Mouse (Mus musculus) thymus, postnatal 25 days (tissue): ENCODE measurements around the gene Gm6793.

ENCODE experiments used
- DNase-seq: peaks from one replicate; pipeline ENCODE4 v3.0.0; 2022

Gene Gm6793

GRCm38 (mm10) chr8:112014936-112015335, at the start of gene Gm6793:
TSS of gene Gm6793 (minus strand) at chr8:112015036.
- no peak for DNase-seq

GRCm38 (mm10) chr8:112061372-112061771, 46.5 kb upstream of the Gm6793 start:
- DNase-seq = no peak

DNA sequence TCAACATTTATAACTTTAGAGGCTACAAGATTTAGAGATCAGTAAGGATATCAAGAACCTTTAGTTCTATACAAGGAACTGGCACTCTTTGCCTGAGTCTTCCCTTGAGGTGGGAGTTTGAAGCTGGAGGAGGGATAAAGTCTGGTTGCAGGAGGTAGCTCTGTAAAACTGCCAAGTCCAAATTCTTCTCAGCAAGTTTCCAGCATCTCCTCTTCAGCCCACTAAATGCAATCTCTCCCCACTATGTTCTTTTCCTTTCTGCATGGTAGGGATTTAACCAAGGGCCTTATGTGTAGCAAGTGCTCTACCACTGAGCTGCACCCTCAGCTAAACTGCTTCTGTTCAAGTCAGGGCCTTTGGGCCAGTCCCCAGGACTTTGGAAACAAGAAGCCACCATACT, 39.6 kb upstream of the Gm6793 start:
- DNase-seq = no peak

DNA sequence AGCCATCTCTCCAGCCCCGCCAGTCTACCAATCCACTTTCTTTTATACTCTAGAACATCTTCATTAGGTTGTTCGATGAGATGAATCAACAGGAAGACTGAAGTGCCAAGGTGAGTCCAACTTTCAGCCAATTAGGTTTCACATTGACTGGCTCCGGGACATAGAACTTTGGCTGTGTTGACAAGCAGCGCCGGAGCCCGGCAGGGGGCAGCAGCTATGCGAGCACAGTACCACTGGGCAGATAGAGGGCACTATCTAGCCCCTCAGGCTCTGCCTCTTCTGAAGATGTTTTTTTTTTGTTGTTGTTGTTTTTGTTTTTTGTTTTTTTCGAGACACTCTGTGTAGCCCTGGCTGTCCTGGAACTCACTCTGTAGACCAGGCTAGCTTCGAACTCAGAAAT, 36.7 kb upstream of the Gm6793 start:
- DNase-seq = no peak

- DNase-seq = no peak
These were observed 35.1 kb upstream of the Gm6793 start for GRCm38 (mm10) chr8:112049984-112050383.

- no peak for DNase-seq
These were observed 33.5 kb upstream of the Gm6793 start for GRCm38 (mm10) chr8:112048293-112048692.

DNA sequence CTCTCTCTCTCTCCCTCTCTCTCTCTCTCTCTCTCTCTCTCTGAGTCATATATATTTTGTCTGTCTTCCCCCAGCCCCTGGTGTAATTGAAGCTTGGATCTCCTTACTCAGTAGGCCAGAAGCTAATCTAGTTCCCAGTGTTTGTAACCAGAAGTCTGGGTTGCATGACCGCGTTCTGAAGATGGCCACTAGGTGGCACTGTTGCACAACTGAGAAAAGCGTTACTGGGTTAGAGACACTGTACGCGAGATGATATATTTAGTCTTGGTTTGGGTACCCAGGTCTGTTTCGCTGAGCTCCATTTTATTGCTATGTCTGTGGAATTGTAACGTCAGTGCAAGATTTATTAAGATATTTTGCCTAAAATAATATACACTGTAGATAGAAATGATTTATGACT, 31.1 kb upstream of the Gm6793 start:
- DNase-seq = peak; percentile 76

DNA sequence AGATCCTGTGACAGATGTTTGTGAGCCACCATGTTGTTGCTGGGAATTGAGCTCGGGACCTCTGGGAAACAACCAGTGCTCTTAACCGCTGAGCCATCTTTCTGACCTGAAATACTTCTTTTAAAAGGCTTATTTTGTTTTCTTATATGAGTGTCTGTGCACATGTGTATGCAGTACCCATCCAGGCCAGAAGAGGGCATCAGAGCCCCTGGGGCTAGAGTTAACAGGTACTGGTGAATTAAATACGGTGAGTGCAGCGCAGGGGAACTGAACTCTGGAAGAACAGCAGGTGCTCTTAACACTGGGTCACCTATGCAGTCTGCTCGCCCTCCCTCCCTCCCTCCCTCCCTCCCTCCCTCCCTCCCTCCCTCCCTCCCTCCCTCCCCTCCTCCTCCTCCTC, 30.3 kb upstream of the Gm6793 start:
- peak; percentile 4 for DNase-seq

- DNase-seq = no peak
These were observed 22.7 kb upstream of the Gm6793 start for GRCm38 (mm10) chr8:112037521-112037920.

DNA sequence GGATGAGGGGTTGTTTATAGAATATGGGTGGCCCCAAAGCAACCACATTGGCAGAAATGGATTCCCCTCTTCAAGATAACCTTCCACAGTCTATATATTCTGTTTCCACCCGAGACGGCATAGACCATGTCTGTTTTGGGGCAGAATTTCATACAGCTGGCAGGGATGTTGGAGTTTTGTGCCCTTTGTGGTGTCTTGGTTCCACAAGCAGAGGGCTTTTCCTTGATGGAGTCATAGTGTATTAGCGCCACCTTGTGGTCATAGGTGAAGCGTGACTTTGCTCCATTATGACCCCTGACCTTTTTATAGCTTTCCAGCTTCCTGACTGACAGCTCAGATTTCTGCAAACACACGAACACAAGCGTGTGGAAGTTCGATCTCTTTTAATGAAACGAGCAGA, 19.8 kb upstream of the Gm6793 start:
- peak; percentile 27 for DNase-seq

DNA sequence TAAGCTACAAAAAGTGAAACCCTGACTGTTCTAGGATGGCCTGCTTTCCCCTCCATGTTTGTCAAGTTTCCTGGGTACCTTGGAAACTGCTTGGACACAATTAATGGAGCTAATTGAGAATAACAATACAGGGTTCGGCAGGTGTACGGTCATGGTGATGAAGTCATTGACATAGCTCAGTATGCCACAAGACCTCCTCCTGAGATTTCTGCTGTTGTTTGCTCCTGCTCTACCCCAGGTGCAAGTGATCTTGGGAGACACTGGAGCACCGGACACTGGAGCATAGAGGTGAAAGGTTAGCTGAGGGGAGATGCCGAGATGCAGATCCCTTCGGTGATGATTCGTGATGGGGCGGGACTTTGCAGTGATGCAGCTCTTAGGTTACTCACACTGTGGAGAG, 18.2 kb upstream of the Gm6793 start:
- DNase-seq = no peak

DNA sequence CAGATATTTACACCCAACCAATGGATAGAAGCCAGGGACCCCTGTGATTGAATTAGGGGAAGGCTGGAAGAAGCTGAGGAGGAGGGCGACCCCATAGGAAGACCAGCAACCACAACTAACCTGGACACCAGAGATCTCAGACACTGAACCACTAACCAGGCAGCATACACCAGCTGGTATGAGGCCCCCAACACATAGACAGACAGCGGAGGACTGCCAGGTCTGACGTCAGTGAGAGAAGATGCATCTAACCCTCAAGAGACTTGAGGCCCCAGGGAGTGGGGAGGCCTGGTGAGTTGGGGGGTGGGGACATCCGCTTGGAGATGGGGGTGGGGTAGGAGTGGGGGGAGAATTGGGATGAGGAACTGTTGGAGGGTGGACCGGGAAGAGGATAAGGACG, 15.8 kb upstream of the Gm6793 start:
- DNase-seq = no peak

GRCm38 (mm10) chr8:112029455-112029854, 14.6 kb upstream of the Gm6793 start:
- DNase-seq = no peak

DNA sequence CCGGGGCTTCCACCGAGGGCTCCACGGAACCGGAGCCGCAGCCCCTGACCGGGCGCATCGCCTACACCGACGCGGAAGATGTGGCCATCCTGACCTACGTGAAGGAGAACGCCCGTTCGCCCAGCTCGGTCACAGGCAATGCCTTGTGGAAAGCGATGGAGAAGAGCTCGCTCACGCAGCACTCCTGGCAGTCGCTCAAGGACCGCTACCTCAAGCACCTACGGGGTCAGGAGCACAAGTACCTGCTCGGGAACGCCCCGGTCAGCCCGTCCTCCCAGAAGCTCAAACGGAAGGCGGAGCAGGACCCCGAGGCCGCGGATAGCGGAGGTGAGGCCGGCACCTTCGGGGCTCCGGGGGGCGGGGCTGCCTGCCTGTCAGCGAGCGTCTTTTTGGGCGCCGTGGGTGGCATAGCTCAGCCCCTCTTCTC, 3.0 kb downstream of the Gm6793 start:
- peak; percentile 55 for DNase-seq

DNA sequence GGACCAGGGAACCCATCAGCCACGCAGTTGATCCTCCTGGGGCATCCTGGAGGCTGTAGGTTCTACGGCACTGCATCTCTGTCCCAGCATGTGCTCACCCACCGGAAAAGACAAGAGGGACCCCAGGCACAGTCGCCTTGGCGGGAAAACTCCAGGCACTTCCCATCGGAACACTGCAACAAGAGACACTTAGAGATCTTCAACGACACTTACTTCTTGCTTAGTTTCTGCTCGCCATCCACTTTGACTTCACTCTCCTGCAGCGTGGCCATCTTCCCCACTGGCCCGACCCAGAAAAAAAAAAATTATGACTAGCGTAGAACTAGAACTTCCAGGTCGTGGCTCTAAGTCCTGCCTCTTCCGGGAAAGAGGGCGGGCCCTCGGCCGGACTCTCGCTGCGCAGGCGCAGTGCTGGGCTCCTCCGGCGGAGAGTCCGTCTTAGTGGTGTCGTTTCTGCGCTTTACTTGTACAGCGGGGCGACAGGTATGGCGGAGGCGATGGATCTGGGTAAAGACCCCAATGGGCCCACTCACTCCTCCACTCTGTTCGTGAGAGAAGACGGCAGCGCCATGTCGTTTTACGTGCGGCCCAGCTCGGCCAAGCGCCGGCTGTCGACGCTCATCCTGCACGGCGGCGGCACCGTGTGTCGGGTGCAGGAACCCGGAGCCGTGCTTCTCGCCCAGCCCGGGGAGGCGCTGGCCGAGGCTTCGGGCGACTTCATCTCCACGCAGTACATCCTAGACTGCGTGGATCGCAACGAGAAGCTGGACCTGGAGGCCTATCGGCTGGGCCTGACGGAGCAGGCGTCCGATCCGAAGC, 3.6 kb downstream of the Gm6793 start, which contains the start of the genes Kars and Terf2ip:
Gene Kars (minus strand): TSS at position 327 of the 819 bp plus-strand sequence.
Gene Terf2ip (plus strand): TSS at position 402 of the 819 bp plus-strand sequence.
- peak; percentile 90 for DNase-seq

DNA sequence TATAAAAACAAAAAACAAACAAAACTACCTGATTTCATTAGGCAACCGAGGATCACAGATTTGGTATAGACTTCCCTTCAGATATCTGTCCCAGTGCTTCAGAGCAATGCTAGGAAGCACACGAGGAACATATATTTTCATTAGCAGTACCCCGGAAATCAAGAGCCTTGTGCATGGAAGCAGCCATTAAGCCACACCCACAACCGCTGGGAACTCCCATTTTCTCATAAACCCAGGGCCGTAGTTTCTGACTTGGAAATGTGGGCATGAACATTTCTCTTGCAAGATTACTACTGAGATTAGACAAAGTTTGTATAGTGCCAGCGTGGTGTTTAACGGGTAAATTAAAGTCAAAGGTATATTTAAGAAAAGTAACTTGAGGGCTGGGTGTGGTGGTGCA, 5.3 kb downstream of the Gm6793 start:
- DNase-seq = no peak

DNA sequence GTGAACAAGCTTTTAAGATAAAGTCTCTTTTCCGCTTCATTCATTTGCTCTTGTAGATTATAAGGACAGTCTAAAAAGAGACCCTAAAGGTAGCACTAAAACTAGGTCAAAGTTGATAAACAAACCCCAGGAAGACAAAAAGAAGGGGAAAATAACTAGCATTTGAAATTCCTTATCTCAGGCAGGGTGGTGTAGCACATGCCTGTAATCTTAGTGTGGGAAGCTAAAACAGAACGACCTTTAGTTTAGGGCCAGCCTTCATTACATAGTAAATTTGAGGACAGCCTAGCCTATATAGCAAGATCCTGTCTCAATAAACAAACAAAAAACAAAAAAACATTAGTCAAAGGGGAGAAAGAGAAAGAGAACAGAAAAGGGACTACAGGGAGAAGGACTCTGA, 7.2 kb downstream of the Gm6793 start:
- no peak for DNase-seq

GRCm38 (mm10) chr8:112005601-112006000, 9.2 kb downstream of the Gm6793 start:
- DNase-seq = no peak

DNA sequence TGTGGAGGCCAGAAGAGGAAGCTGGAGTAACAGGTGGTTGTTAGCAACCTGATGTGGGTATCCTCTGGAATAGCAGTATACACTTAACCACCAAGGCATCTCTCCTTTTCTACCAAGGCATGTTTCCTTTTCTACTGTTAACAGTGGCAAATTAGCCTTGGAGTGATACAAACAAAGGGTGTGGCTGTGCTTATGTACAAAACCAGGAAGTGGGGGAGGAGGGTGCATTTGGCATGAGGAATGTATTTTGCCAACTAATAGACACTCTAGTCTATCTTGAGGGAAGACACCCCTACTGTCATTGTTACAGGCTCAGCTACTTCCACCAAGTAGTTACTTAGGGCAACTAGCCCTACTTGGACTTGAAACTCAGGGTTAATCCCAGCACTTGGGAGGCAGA, 10.1 kb downstream of the Gm6793 start:
- no peak for DNase-seq

GRCm38 (mm10) chr8:111992703-111993039, 22.2 kb downstream of the Gm6793 start:
- DNase-seq = no peak

GRCm38 (mm10) chr8:111992013-111992702, 22.7 kb downstream of the Gm6793 start, which contains the start of gene Adat1:
TSS of gene Adat1 (minus strand) at chr8:111992302.
- DNase-seq = peak; percentile 84

GRCm38 (mm10) chr8:111991278-111991677, 23.6 kb downstream of the Gm6793 start:
- no peak for DNase-seq

DNA sequence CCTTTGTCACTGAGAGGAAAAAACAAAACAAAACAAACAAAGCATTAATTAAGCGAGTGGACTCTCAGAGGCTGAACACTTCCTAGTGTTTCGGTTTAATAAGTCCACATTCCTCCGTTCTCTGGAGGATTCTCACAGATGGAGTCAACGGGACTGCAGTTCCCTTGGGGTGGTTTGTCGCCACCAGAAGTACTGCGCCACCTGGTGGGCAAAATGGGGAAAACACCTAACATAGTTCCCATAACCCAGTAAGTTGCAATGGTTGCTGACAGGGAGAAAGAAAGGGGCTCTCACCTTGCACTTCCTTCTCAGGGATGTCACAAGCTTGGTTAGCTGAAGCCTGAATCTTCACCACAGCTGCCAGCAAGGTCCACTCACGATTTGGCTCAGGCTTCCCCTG, 24.9 kb downstream of the Gm6793 start:
- DNase-seq = peak; percentile 78

GRCm38 (mm10) chr8:111984511-111984910, 30.3 kb downstream of the Gm6793 start:
- DNase-seq = no peak
